Mouse (Mus musculus) inflammation-experienced regulatory T-cells (primary cell): Measurements from ENCODE around the gene Cdkl4. TPM values are rescaled to one million over a fixed set of nuclear protein-coding genes. Genes with fewer than 3 reads are reported as not detected.

Experiments used
- polyA plus RNA-seq, 2 experiments: library from polyadenylated mRNA; unstranded; fragments of 100-300 nt; shearing (Covaris generic); gene quantifications; one replicate each; pipeline ENCODE4 v1.2.1; 2017

The Cdkl4 gene
- 1 to 10 TPM in 1 of 2 experiments, under 1 TPM in 1; 0.51 to 1.1 TPM for polyA plus RNA-seq

DNA sequence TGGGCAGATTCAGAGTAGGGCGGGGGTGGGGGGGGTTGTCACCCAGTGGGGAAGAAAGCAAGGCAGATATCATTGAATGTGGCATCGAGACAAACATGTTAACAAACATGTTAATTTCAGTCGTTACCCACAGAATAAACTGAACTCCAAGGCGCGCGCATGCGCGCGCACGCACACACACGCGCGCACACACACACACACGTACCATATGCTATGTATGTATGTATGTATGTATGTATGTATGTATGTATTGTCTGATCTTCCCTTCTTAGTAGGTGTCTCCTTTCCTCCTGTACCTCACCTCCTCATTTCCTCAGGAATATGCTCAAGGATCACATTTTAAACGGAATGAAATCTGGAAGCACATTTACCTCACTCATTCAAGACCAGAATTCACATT, at the start of gene Cdkl4:
Gene Cdkl4 (minus strand): TSS at position 175 of the 400 bp plus-strand sequence.

GRCm38 (mm10) chr17:80480031-80480854, 97.4 kb downstream of the Cdkl4 start, which contains the start of gene Sos1:
Gene Sos1 (minus strand): TSS chr17:80480453.

Other genes starting within 250 kb of the Cdkl4 start
- gene Gm10190, start 204.3 kb downstream of the Cdkl4 start, polyA plus RNA-seq: not detected
- gene Sos1, start 97.4 kb downstream of the Cdkl4 start, polyA plus RNA-seq: 10 to 100 TPM; 10.9 to 16.5 TPM
- gene Map4k3, start 150.7 kb upstream of the Cdkl4 start, polyA plus RNA-seq: 10 to 100 TPM; 13.9 to 21.6 TPM